Mouse (Mus musculus) lung, postnatal 0 days (tissue): ENCODE measurements around the gene Cap1. TPM values are rescaled to one million over a fixed set of nuclear protein-coding genes. Genes with fewer than 3 reads are reported as not detected.

Experiments used
- ATAC-seq: fragments of 200-750 bp; cut with Nextera tagmentation; 2 replicates; pipeline ENCODE4 v1.8.0; 2017; ENCODE audit warnings: moderate library complexity
- DNase-seq: peaks from one replicate; pipeline ENCODE4 v3.0.0-alpha.2; 2016; ENCODE audit warnings: low spot score
- H3K27ac ChIP-seq: fragments of 300-500 bp; sonication (generic); 2 replicates; pipeline ENCODE4 v1.5.1; 2014; ENCODE audit warnings: antibody characterized with exemption, mild to moderate bottlenecking, low read length, mixed read lengths
- H3K27me3 ChIP-seq: fragments of 300-500 bp; sonication (generic); replicated peaks from 2 replicates; pipeline ENCODE4 v1.6.1; 2014; ENCODE audit warnings: low read length, mixed read lengths; ENCODE audit not compliant: insufficient read depth
- H3K36me3 ChIP-seq: fragments of 300-500 bp; sonication (generic); 2 replicates; pipeline ENCODE4 v1.6.1; 2014; ENCODE audit warnings: low read length, mixed read lengths; ENCODE audit not compliant: insufficient read depth
- H3K4me1 ChIP-seq: fragments of 300-500 bp; sonication (generic); 2 replicates; pipeline ENCODE4 v1.6.1; 2014; ENCODE audit warnings: antibody characterized with exemption, low read depth, low read length, mixed read lengths; ENCODE audit not compliant: insufficient read depth
- H3K4me2 ChIP-seq: fragments of 300-500 bp; sonication (generic); replicated peaks from 2 replicates; pipeline ENCODE4 v1.6.1; 2014; ENCODE audit warnings: low read depth, mild to moderate bottlenecking, low read length, moderate library complexity, mixed read lengths
- H3K4me3 ChIP-seq: fragments of 300-500 bp; sonication (generic); 2 replicates; pipeline ENCODE4 v1.5.1; 2014; ENCODE audit warnings: low read depth, low read length
- H3K9ac ChIP-seq: fragments of 300-500 bp; sonication (generic); replicated peaks from 2 replicates; pipeline ENCODE4 v1.6.1; 2014; ENCODE audit warnings: low read depth, mild to moderate bottlenecking
- H3K9me3 ChIP-seq: fragments of 300-500 bp; sonication (generic); 2 replicates; pipeline ENCODE4 v1.6.1; 2016; ENCODE audit warnings: low read length, mixed read lengths
- CTCF ChIP-seq: IDR thresholded peaks from 2 replicates; pipeline ENCODE4 v1.5.1; 2016; ENCODE audit warnings: antibody characterized with exemption, mild to moderate bottlenecking
- EP300 ChIP-seq: IDR thresholded peaks from 2 replicates; pipeline ENCODE4 v1.6.1; 2016; ENCODE audit warnings: antibody characterized with exemption, mild to moderate bottlenecking, control low read depth
- WGBS: fragments of 180-500 bp; shearing (Covaris S2); extraction: QIAGEN DNeasy Blood & Tissue Kit; methylation state at CpG from one replicate; pipeline ENCODE4 v1.1.7; 2014; 5-methylcytosine and 5-hydroxymethylcytosine counted together
- polyA plus RNA-seq: library from polyadenylated mRNA; unstranded; fragments of >200 nt; fragmentation: Nextera tagmentation; extraction: Ambion mirVana; gene quantifications from 2 replicates; pipeline ENCODE4 v1.2.1, GENCODE M21; 2015

Cap1 gene
- polyA plus RNA-seq, 1 experiment from 2014 or later: 66.8 TPM

GRCm38 (mm10) chr4:122883294-122883693 is 2.6 kb downstream of the Cap1 start:
- H3K36me3 ChIP-seq: no peaks in the 10 kb centered on the region
- DNase-seq: no peak
- H3K9me3 ChIP-seq: no peaks in the 10 kb centered on the region
- H3K27ac ChIP-seq: no peak overlapping the region
- no peak for ATAC-seq
- H3K27me3 ChIP-seq: no peaks in the 10 kb centered on the region
- peaks cover 14% of the 10 kb centered on the region; the same call in 1 of the 2 replicates for H3K4me1 ChIP-seq
- TF ChIP-seq EP300 (no peak), CTCF (0 out of 2 replicates have a peak, but pooled peaks have one; percentile 26)
- no peak overlapping the region for H3K9ac ChIP-seq
- peak overlapping the region; percentile 62; the same call in 1 of the 2 replicates for H3K4me2 ChIP-seq
- WGBS: 80% methylated on average over 3 of the region's 3 CpGs
- no peak overlapping the region for H3K4me3 ChIP-seq

DNA sequence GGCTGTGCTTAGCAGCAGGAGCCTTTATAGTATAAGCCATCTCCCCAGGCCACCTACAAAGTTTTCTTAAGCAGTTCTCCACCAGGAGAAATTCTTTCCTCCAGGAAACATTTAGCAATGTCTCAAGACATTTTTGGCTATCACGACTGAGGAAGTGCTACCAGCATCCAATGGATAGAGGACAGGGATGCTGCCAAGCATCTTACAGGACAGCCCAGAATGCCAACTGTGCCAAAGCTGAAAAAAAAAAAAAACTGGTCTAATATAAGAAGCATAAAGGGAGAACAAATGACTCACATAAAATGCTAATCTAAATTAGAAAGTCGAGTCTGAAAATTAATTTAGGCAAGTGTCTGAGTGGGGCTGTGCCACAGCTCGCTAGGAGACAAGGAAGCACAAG is 3.3 kb downstream of the Cap1 start:
- Histone ChIP-seq H3K36me3 (no peaks in the 10 kb centered on the region), H3K27ac (no peak overlapping the region), H3K4me2 (no peak overlapping the region), H3K27me3 (no peaks in the 10 kb centered on the region), H3K4me3 (no peak overlapping the region), H3K9ac (no peak overlapping the region), H3K4me1 (peaks cover 14% of the 10 kb centered on the region; the same call in 1 of the 2 replicates), H3K9me3 (no peaks in the 10 kb centered on the region)
- TF ChIP-seq EP300 (no peak), CTCF (no peak)
- no peak for DNase-seq
- WGBS: 60% methylated on average over 3 of the region's 3 CpGs
- no peak for ATAC-seq

DNA sequence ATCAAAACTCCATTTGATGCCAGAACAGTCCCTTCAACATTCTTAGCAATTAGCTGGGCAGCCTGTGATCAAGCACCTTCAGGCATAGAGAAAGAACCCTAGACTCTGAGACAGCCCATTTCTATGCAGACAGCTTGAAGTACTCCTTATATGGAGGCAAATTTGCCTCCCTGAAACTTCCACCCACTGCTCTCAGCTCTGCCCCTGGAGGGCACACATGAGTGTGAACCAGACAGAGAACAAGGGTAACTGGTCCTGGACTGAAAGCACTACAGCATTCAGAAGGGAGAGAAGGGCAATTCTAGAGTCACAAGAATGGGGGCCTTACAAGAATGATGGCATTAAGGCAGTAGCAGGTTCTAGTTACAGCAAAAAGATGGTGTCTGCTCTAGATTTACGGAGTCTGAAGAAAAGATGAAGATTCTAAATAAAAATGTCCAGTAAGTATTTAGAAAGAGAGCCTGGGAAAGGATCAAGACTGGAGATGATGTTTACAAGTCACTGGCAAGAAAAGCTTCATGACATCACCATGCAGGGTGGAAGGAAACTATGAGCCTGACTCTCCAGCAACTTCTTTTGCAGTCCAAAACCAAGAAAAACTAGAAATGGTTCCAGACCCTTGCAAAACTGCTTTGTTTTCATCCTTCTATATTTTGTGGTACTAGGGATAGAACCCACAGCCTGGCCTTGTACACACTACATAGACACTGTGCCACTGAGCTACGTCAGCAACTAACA is 7.4 kb downstream of the Cap1 start:
- TF ChIP-seq EP300 (no peak), CTCF (peak; percentile 51)
- Histone ChIP-seq H3K36me3 (no peaks in the 10 kb centered on the region), H3K9me3 (no peaks in the 10 kb centered on the region), H3K27ac (peak overlapping the region; percentile 40), H3K4me1 (peaks cover 6% of the 10 kb centered on the region; the same call in 1 of the 2 replicates), H3K9ac (no peak overlapping the region), H3K4me2 (no peak overlapping the region), H3K4me3 (no peak overlapping the region), H3K27me3 (no peaks in the 10 kb centered on the region)
- peak; percentile 31 for DNase-seq
- WGBS: 79% methylated on average over 2 of the region's 2 CpGs
- peak; percentile 77 for ATAC-seq

- TF ChIP-seq EP300: no peak
- no peak for TF ChIP-seq CTCF
- H3K4me3 ChIP-seq: no peak overlapping the region
- H3K9me3 ChIP-seq: no peaks in the 10 kb centered on the region
- H3K9ac ChIP-seq: no peak overlapping the region
- no peak overlapping the region for H3K27ac ChIP-seq
- DNase-seq (no peak), ATAC-seq (no peak)
- peaks cover 24% of the 10 kb centered on the region; the same call in 1 of the 2 replicates for H3K36me3 ChIP-seq
- H3K4me1 ChIP-seq: no peaks in the 10 kb centered on the region
- H3K4me2 ChIP-seq: no peak overlapping the region
- no peaks in the 10 kb centered on the region for H3K27me3 ChIP-seq
- 80% methylated on average over 4 of the region's 4 CpGs for WGBS
These were observed 12.3 kb downstream of the Cap1 start for GRCm38 (mm10) chr4:122873512-122873911.

- DNase-seq: no peak
- no peak overlapping the region for H3K27ac ChIP-seq
- H3K27me3 ChIP-seq: no peaks in the 10 kb centered on the region
- 60% methylated on average over 5 of the region's 5 CpGs for WGBS
- no peaks in the 10 kb centered on the region for H3K9me3 ChIP-seq
- no peak overlapping the region for H3K4me2 ChIP-seq
- H3K9ac ChIP-seq: no peak overlapping the region
- no peaks in the 10 kb centered on the region for H3K4me1 ChIP-seq
- no peak for ATAC-seq
- TF ChIP-seq EP300 (no peak), CTCF (no peak)
- H3K4me3 ChIP-seq: no peak overlapping the region
- H3K36me3 ChIP-seq: peaks cover 26% of the 10 kb centered on the region; the same call in 1 of the 2 replicates
These were observed 12.9 kb downstream of the Cap1 start for GRCm38 (mm10) chr4:122873003-122873402.

DNA sequence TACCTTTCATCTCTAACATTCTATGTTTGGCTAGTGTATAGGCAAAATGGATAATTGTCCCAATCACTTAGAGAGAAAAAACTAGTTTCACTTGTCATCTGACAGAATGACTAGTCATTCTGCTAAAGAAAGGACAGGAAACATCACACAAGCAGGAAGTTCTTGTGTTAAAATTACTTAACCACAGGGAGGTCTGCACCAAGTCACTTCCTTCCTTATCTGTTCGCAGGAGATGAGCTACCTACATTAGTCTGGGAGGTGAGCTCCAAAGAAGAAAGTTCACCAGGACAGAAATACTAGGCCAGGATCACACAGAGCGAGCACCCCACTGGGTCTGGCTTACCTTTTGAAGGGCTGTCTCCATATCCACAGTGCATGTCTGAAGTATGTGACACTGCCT is 13.9 kb downstream of the Cap1 start:
- Histone ChIP-seq H3K36me3 (peaks cover 26% of the 10 kb centered on the region; the same call in 1 of the 2 replicates), H3K27me3 (no peaks in the 10 kb centered on the region), H3K27ac (no peak overlapping the region), H3K9ac (no peak overlapping the region), H3K9me3 (no peaks in the 10 kb centered on the region), H3K4me3 (no peak overlapping the region), H3K4me2 (no peak overlapping the region), H3K4me1 (no peaks in the 10 kb centered on the region)
- DNase-seq (peak; percentile 34), ATAC-seq (no peak)
- 82% methylated on average over 2 of the region's 2 CpGs for WGBS
- no peak for TF ChIP-seq EP300
- TF ChIP-seq CTCF: no peak
